Mouse (Mus musculus) MEL (cell line): ENCODE data around the gene Mdm1. TPM values are rescaled to one million over a fixed set of nuclear protein-coding genes. Genes with fewer than 3 reads are reported as not detected.

ENCODE experiments used
- DNase-seq: peaks from one replicate; pipeline ENCODE4 v3.0.0; 2011; ENCODE audit warnings: low read depth, low spot score
- H3K27ac ChIP-seq: 2 replicates; pipeline ENCODE4 v1.5.1; 2012; ENCODE audit warnings: low read depth, mild to moderate bottlenecking, control low read depth, low read length, moderate library complexity; ENCODE audit not compliant: control insufficient read depth
- H3K27me3 ChIP-seq, 2 experiments: fragments of 150-350 bp in 1 of 2; sonication (generic) in 1 of 2; 2 replicates each; pipeline ENCODE4 v1.6.1; 2012; ENCODE audit warnings: low read length in 2 of 2, mild to moderate bottlenecking in 2 of 2, improper control_type of control experiment in 1 of 2, moderate library complexity in 1 of 2; ENCODE audit not compliant: insufficient read depth in 2 of 2, control insufficient read depth in 1 of 2
- H3K36me3 ChIP-seq, 2 experiments: 2 replicates each; pipeline ENCODE4 v1.6.1; 2012 to 2014; ENCODE audit warnings: low read length in 2 of 2, improper control_type of control experiment in 1 of 2, inconsistent platforms in 1 of 2, mild to moderate bottlenecking in 1 of 2; ENCODE audit not compliant: insufficient read depth in 2 of 2, control insufficient read depth in 1 of 2
- H3K4me1 ChIP-seq, 2 experiments: fragments of 150-350 bp in 1 of 2; sonication (generic) in 1 of 2; 2 replicates each; pipeline ENCODE4 v1.6.1; 2012; ENCODE audit warnings: low read length in 2 of 2, improper control_type of control experiment in 1 of 2, mild to moderate bottlenecking in 1 of 2; ENCODE audit not compliant: insufficient read depth in 2 of 2, control insufficient read depth in 1 of 2
- H3K4me3 ChIP-seq, 2 experiments: fragments of 150-350 bp in 1 of 2; sonication (generic) in 1 of 2; 2 replicates each; pipeline ENCODE4 v1.5.1; 2012; ENCODE audit warnings: low read depth in 2 of 2, low read length in 2 of 2, mild to moderate bottlenecking in 2 of 2, moderate library complexity in 2 of 2, control low read depth in 1 of 2, improper control_type of control experiment in 1 of 2; ENCODE audit not compliant: control insufficient read depth in 1 of 2, insufficient read depth in 1 of 2
- H3K79me2 ChIP-seq: 2 replicates; pipeline ENCODE4 v1.6.1; 2012; ENCODE audit warnings: mild to moderate bottlenecking, low read length, moderate library complexity; ENCODE audit not compliant: control insufficient read depth, poor library complexity, insufficient read depth
- H3K9ac ChIP-seq: 2 replicates; pipeline ENCODE4 v1.6.1; 2012; ENCODE audit warnings: low read depth, mild to moderate bottlenecking, control low read depth, low read length, moderate library complexity; ENCODE audit not compliant: control insufficient read depth, poor library complexity, severe bottlenecking
- H3K9me3 ChIP-seq: fragments of 150-350 bp; sonication (generic); replicated peaks from 2 replicates; pipeline ENCODE4 v1.6.1; 2012; ENCODE audit warnings: mild to moderate bottlenecking, low read length, improper control_type of control experiment, moderate library complexity; ENCODE audit not compliant: insufficient read depth
- CHD2 ChIP-seq: IDR thresholded peaks from 2 replicates; pipeline ENCODE4 v1.6.1; 2011; ENCODE audit warnings: low read length, improper control_type of control experiment
- CTCF ChIP-seq, 3 experiments: IDR thresholded peaks in 2 of 3; conservative IDR thresholded peaks in 1 of 3; 2 replicates each; pipeline ENCODE4 v1.5.1; 2011 to 2012; ENCODE audit warnings: low read length in 3 of 3, low read depth in 2 of 3, mild to moderate bottlenecking in 2 of 3, improper control_type of control experiment in 1 of 3, inconsistent platforms in 1 of 3, mixed read lengths in 1 of 3, moderate library complexity in 1 of 3; ENCODE audit not compliant: control insufficient read depth in 1 of 3, insufficient read depth in 1 of 3, poor library complexity in 1 of 3, severe bottlenecking in 1 of 3
- E2F4 ChIP-seq: IDR thresholded peaks from 2 replicates; pipeline ENCODE4 v1.6.1; 2011; ENCODE audit warnings: low read depth, low read length, improper control_type of control experiment, borderline replicate concordance
- ETS1 ChIP-seq: IDR thresholded peaks from 2 replicates; pipeline ENCODE4 v1.6.1; 2012; ENCODE audit warnings: low read depth, mild to moderate bottlenecking, inconsistent platforms, low read length, improper control_type of control experiment, moderate library complexity
- GABPA ChIP-seq: IDR thresholded peaks from 2 replicates; pipeline ENCODE4 v1.6.1; 2012; ENCODE audit warnings: low read depth, mild to moderate bottlenecking, inconsistent platforms, low read length, improper control_type of control experiment, moderate library complexity
- HCFC1 ChIP-seq: IDR thresholded peaks from 2 replicates; pipeline ENCODE4 v1.6.1; 2012; ENCODE audit warnings: low read depth, mild to moderate bottlenecking, inconsistent platforms, low read length, improper control_type of control experiment, moderate library complexity
- KAT2A ChIP-seq: conservative IDR thresholded peaks from 2 replicates; pipeline ENCODE4 v1.6.1; 2012; ENCODE audit warnings: low read depth, low read length, improper control_type of control experiment, inconsistent platforms
- MAFK ChIP-seq: IDR thresholded peaks from 2 replicates; pipeline ENCODE4 v1.6.1; 2011; ENCODE audit warnings: low read depth, mild to moderate bottlenecking, low read length, improper control_type of control experiment, borderline replicate concordance
- MAX ChIP-seq: IDR thresholded peaks from 2 replicates; pipeline ENCODE4 v1.6.1; 2011; ENCODE audit warnings: low read length, improper control_type of control experiment
- MXI1 ChIP-seq: IDR thresholded peaks from 2 replicates; pipeline ENCODE4 v1.6.1; 2011; ENCODE audit warnings: mild to moderate bottlenecking, low read depth, low read length, improper control_type of control experiment
- MYB ChIP-seq: IDR thresholded peaks from 2 replicates; pipeline ENCODE4 v1.6.1; 2011; ENCODE audit warnings: mild to moderate bottlenecking, low read depth, low read length, improper control_type of control experiment
- MYC ChIP-seq: IDR thresholded peaks from 2 replicates; pipeline ENCODE4 v1.6.1; 2011; ENCODE audit warnings: low read depth, mild to moderate bottlenecking, low read length, improper control_type of control experiment, moderate library complexity
- NELFE ChIP-seq: IDR thresholded peaks from 2 replicates; pipeline ENCODE4 v1.6.1; 2011; ENCODE audit warnings: low read depth, low read length, improper control_type of control experiment
- NRF1 ChIP-seq: IDR thresholded peaks from 2 replicates; pipeline ENCODE4 v1.6.1; 2014; ENCODE audit warnings: low read depth, mild to moderate bottlenecking, inconsistent platforms, low read length, improper control_type of control experiment, moderate library complexity; ENCODE audit not compliant: poor library complexity, insufficient read depth, severe bottlenecking
- POLR2A ChIP-seq, 2 experiments: IDR thresholded peaks; 2 replicates each; pipeline ENCODE4 v1.6.1; 2011 to 2012; ENCODE audit warnings: low read length in 2 of 2, mild to moderate bottlenecking in 2 of 2, control low read depth in 1 of 2, improper control_type of control experiment in 1 of 2, low read depth in 1 of 2, moderate library complexity in 1 of 2; ENCODE audit not compliant: control insufficient read depth in 1 of 2, insufficient read depth in 1 of 2, poor library complexity in 1 of 2
- POLR2AphosphoS2 ChIP-seq: IDR thresholded peaks from 2 replicates; pipeline ENCODE4 v1.6.1; 2011; ENCODE audit warnings: low read length, improper control_type of control experiment
- POLR2AphosphoS5 ChIP-seq: IDR thresholded peaks from 2 replicates; pipeline ENCODE4 v1.6.1; 2012; ENCODE audit warnings: low read depth, borderline replicate concordance, mild to moderate bottlenecking, inconsistent platforms, low read length, moderate library complexity, mixed read lengths
- RCOR1 ChIP-seq: IDR thresholded peaks from 2 replicates; pipeline ENCODE4 v1.6.1; 2012; ENCODE audit warnings: low read depth, mild to moderate bottlenecking, inconsistent platforms, low read length, improper control_type of control experiment
- SIN3A ChIP-seq: IDR thresholded peaks from 2 replicates; pipeline ENCODE4 v1.6.1; 2012; ENCODE audit warnings: low read length, improper control_type of control experiment, inconsistent platforms
- SMC3 ChIP-seq: IDR thresholded peaks from 2 replicates; pipeline ENCODE4 v1.6.1; 2011; ENCODE audit warnings: low read depth, low read length, improper control_type of control experiment
- TBP ChIP-seq: IDR thresholded peaks from 2 replicates; pipeline ENCODE4 v1.8.0; 2011; ENCODE audit warnings: low read depth, low read length, improper control_type of control experiment
- TCF12 ChIP-seq: IDR thresholded peaks from 2 replicates; pipeline ENCODE4 v1.6.1; 2014; ENCODE audit warnings: low read depth, mild to moderate bottlenecking, inconsistent platforms, low read length, improper control_type of control experiment, moderate library complexity
- UBTF ChIP-seq: IDR thresholded peaks from 2 replicates; pipeline ENCODE4 v1.6.1; 2012; ENCODE audit warnings: low read depth, mild to moderate bottlenecking, inconsistent platforms, low read length, improper control_type of control experiment, moderate library complexity, borderline replicate concordance; ENCODE audit not compliant: insufficient read depth
- USF1 ChIP-seq: IDR thresholded peaks from 2 replicates; pipeline ENCODE4 v1.6.1; 2014; ENCODE audit warnings: low read depth, mild to moderate bottlenecking, inconsistent platforms, low read length, improper control_type of control experiment, moderate library complexity
- ZKSCAN1 ChIP-seq: IDR thresholded peaks from 2 replicates; pipeline ENCODE4 v1.6.1; 2012; ENCODE audit warnings: low read depth, mild to moderate bottlenecking, inconsistent platforms, low read length, improper control_type of control experiment, moderate library complexity
- ZMIZ1 ChIP-seq: IDR thresholded peaks from 2 replicates; pipeline ENCODE4 v1.6.1; 2012; ENCODE audit warnings: low read depth, mild to moderate bottlenecking, inconsistent platforms, low read length, improper control_type of control experiment, moderate library complexity
- ZNF384 ChIP-seq: IDR thresholded peaks from 2 replicates; pipeline ENCODE4 v1.6.1; 2012; ENCODE audit warnings: low read depth, mild to moderate bottlenecking, inconsistent platforms, low read length, improper control_type of control experiment
- polyA plus RNA-seq, 2 experiments: library from polyadenylated mRNA; stranded (reverse) in 1 of 2; unstranded in 1 of 2; fragments of >175 nt in 1 of 2; fragments of >200 nt in 1 of 2; gene quantifications; 2 replicates each; pipeline versions ENCODE4 v1.2.1 to v1.2.4; 2012; ENCODE audit warnings: low replicate concordance in 2 of 2, low read depth in 1 of 2; ENCODE audit not compliant: insufficient read length in 2 of 2, insufficient read depth in 1 of 2, missing spikeins in 1 of 2
- total RNA-seq: library from RNA; depleted of rRNA; stranded (reverse); fragments of 300-350 nt; gene quantifications from 2 replicates; pipeline ENCODE4 v1.2.3, GENCODE M21; 2012

Mdm1 gene
- total and polyA plus RNA-seq, 3 experiments, result 27.9 to 44.5 TPM; not detected in 1

DNA sequence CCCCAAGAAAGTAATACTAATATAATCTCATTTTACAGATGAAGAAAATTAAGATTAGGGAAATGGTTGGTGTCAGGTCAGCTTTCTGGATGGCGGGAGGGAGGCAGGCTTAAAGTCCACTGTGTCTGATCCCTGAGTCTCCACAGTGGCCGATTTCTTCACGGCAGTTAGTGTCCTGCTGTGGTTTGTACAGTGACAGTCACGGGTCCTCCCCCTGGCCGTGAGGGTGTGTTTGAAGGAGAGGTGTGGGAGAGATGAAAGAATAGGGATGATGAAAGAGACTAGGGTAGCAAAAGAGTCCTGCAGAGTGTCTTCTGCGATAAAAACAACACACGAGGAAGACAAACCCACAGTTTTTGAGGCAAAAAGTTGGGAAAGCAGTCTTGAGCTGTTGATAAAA lies 30.0 kb upstream of the Mdm1 start:
- TF ChIP-seq POLR2AphosphoS2 (no peak), E2F4 (no peak), POLR2AphosphoS5 (no peak), SIN3A (no peak), NRF1 (no peak), TBP (no peak), CTCF (IDR thresholded peaks at IDR 0.05 in 2 of 3, conservative IDR thresholded peaks at IDR 0.05 in 1 of 3; ENCODE audit: control insufficient read depth in 1 of 3, insufficient read depth in 1 of 3, low read depth in 2 of 3, low read length in 3 of 3, poor library complexity in 1 of 3, severe bottlenecking in 1 of 3) (no peak), ZKSCAN1 (no peak), KAT2A (no peak), MXI1 (no peak), MYC (no peak), POLR2A (IDR thresholded peaks at IDR 0.05; ENCODE audit: control insufficient read depth in 1 of 2, insufficient read depth in 1 of 2, low read depth in 1 of 2, low read length in 2 of 2, poor library complexity in 1 of 2) (no peak), MAX (no peak), GABPA (no peak), ZNF384 (no peak), HCFC1 (no peak), USF1 (no peak), TCF12 (no peak), MYB (no peak)
- no peak overlapping the region for H3K4me3 ChIP-seq
- H3K27ac ChIP-seq, result no peak overlapping the region
- H3K36me3 ChIP-seq, result no peaks in the 10 kb centered on the region
- no peaks in the 10 kb centered on the region for H3K79me2 ChIP-seq
- H3K27me3 ChIP-seq, result no peaks in the 10 kb centered on the region
- peaks cover 0 to 3% of the 10 kb centered on the region in 2 experiments; a peak in 1 of 4 replicates for H3K4me1 ChIP-seq
- no peak overlapping the region for H3K9ac ChIP-seq
- H3K9me3 ChIP-seq, result no peaks in the 10 kb centered on the region
- DNase-seq, result no peak

DNA sequence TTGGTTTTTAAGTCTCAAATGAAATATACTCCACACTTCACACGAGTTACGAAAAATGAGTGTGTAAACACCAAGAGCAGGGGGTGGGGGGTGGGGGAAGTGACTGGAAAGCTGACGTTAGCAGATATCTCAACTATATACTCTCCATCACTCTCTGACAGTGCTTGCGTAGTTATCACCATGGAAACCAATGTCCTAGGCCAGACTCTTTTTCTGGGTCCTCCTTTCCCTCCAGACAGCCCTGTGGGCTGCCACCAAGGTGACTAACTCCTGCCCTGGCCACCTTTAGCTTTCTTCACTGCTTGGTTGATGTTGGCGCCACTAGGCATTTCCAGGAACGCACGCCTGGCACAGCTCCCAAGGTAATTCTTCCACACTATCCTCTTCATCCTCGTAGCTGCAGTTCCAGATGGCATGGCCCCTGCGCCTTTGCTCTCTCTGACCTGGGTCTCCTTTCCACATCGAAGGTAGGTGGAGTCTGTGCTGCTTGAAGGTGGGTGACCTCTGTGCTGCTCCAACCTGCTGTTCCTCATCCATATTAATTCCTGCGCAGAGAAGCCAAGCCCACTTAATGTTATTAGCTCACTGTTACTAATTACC lies 29.2 kb upstream of the Mdm1 start:
- no peaks in the 10 kb centered on the region for H3K36me3 ChIP-seq
- H3K4me3 ChIP-seq, result no peak overlapping the region
- no peak for DNase-seq
- no peak overlapping the region for H3K9ac ChIP-seq
- no peaks in the 10 kb centered on the region for H3K9me3 ChIP-seq
- no peaks in the 10 kb centered on the region for H3K79me2 ChIP-seq
- TF ChIP-seq MAFK (no peak), MYB (no peak), MAX (no peak), SMC3 (no peak), RCOR1 (no peak), POLR2A (IDR thresholded peaks at IDR 0.05; ENCODE audit: control insufficient read depth in 1 of 2, insufficient read depth in 1 of 2, low read depth in 1 of 2, low read length in 2 of 2, poor library complexity in 1 of 2) (no peak), ETS1 (no peak), GABPA (no peak), USF1 (no peak), E2F4 (no peak), UBTF (no peak), ZMIZ1 (no peak), CHD2 (no peak), NELFE (no peak)
- H3K27me3 ChIP-seq, result no peaks in the 10 kb centered on the region
- H3K27ac ChIP-seq, result no peak overlapping the region
- peaks cover 0 to 3% of the 10 kb centered on the region in 2 experiments; a peak in 1 of 4 replicates for H3K4me1 ChIP-seq
